Mouse (Mus musculus) frontal cortex, postnatal 10 days (tissue): ENCODE results near the gene Scel.
A peak's percentile ranks its signal among the peaks of the same experiment; 100 is the strongest.

Experiments
- DNase-seq, 2 experiments: peaks; one replicate each; pipeline ENCODE4 v3.0.0; 2022; ENCODE audit warnings: low spot score in 2 of 2, mixed read lengths in 1 of 2

Scel gene

DNA sequence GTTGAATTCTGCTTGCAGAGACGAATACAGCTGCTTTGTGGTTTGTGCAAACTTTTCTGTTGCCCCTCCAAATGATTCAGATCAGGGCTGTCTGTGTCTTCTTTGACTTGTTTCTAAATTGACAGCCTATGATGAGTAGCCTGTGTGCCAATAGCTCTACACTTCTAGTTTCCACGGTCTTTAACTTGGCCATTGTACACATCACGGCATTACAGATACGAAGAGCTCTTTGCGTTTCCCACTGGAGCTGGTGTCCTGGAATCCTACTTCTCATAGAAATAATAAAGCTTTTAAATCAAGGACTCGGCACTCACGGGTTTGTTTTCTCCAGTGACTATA, 300 bp downstream of the Scel start:
- no peak for DNase-seq

- no peak for DNase-seq
These were observed 2.3 kb downstream of the Scel start for GRCm38 (mm10) chr14:103515419-103515818.

- no peak for DNase-seq
These were observed 13.1 kb downstream of the Scel start for GRCm38 (mm10) chr14:103526286-103526685.

DNA sequence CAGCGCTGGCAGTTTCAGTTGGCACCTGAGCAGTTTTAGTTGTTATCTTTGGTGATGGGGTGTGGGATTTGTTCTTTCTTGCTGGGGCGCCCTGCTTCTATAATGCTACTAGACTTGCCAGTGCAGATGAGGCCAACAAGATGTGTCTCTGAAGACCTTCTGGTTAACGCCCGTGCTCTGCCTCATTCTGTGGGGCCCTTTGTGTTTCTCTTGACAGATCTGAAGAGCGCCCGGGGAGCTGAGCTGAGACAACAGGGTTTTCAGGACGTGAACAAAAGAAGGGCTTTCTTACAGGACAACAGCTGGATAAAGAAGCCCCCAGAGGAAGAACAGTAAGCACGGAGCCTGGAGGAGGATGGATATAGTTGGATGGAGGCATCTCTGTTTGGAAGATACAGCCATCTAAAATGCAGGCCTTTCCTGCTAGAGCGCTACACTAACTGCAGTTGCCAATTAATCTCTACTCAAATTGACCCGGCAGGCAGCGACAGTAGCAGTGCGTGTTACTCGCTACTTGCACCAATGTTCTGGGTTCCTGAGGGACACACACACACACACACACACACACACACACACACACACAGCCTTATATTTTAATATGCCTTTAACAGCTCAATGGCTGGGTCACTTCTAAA, 16.7 kb downstream of the Scel start:
- DNase-seq = no peak

- no peak for DNase-seq
These were observed 18.7 kb downstream of the Scel start for GRCm38 (mm10) chr14:103531722-103532341.

DNA sequence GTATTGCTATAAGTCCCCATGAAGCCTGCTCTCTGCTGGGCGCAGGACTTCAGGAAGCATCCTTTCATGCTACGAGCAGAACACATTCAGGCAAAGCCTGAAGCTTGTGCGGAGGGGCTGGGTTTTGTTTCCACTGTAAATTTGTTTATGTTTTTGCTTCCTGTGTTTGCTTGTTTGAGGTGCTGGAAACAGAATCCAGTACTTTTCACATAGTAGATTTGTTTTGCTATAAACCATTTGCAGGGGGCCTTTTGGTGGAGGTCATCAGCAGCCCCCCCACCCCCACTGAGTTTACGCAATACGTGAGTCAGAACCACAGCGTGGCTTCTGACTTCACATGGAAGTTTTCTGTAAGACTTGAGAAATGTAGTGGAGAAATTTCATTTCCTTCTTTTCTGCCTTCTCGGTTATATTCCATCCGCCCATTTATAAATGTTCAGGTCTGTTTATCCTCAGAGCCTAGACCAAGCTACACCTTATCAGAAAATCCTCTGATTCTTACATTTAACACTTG, 22.4 kb downstream of the Scel start:
- DNase-seq = no peak

GRCm38 (mm10) chr14:103536334-103536733, 23.2 kb downstream of the Scel start:
- no peak for DNase-seq

- DNase-seq = peak in 1 of 2 experiments; percentile 39
These were observed 24.4 kb downstream of the Scel start for GRCm38 (mm10) chr14:103537355-103538056.

DNA sequence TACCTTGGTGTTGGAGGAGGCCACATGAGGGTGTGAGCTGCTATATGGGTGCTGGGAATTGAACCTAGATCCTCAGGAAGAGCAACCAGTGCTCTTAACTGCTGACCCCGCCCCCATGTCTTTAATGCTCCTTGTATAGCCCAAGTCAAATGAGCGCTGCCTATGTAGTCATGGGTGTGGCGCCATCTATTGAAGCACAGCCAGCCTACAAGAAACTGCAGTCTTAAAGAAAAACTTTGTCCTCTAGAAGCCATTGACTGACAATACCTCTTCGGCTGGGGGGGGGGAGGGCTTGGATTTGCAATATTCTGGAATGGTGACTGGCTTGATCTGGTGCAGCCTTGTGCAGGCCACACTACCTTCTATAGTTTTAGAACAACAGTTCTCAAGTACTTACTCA, 26.7 kb downstream of the Scel start:
- no peak for DNase-seq

- no peak for DNase-seq
These were observed 28.5 kb downstream of the Scel start for GRCm38 (mm10) chr14:103541679-103542078.

GRCm38 (mm10) chr14:103543304-103544079, 30.4 kb downstream of the Scel start:
- DNase-seq = no peak

DNA sequence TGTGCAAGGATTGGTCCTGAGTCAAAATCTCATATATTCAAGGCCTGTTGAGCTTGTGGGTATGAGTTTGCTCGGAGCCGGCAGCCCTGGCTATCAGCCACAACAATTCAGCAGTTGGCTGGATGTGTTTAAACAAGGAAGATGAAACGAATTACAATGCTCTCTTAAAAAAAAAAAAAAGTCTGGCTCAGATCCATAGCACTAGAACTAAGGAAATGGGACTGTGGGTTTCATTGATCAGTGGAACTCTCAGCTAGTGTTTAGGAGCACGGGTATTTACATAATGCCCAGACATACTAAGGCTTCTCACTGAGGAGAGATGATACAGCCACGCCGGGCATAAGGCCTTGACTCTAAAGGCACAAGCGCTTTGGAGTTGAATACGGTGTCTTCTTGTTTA, 32.6 kb downstream of the Scel start:
- DNase-seq = no peak

DNA sequence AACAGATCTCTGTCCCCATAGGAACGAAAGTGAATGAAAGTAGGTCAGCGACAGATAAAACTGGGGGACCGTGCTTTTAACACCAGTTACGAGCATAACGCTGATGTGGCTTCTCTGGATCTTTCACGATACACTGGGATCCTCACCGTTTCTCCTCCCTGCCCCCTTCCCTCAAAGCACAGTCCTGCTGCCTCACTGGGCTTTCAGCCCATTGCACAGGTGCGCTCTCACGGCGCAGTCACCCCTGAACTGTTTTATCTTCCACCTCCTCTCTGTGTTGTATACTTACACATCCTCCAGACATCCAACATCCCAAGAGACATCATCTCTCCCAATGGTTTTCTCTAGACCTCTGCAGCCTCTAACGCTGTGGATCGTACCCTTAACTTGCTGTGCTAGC, 33.1 kb downstream of the Scel start:
- no peak for DNase-seq

GRCm38 (mm10) chr14:103548220-103548619, 35.1 kb downstream of the Scel start:
- no peak for DNase-seq

DNA sequence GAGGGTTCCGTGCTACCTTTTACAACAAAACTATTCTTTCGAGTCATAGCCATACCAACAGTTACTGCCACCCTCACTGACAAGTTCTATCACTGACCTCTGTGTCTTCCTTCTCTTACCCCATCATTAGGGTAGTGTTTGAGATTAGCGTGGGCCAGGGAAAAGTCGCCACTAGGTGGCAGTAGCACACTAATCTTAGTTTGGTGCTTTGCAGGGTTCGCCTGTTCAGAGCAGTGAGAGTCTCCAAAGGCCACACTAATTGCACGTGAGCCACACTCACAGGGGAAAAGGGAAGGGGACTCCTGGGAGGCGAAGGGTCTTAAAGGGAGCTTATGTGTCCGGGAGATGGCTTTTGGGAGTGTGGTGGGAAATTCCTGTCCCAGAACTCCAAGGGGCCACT, 37.3 kb downstream of the Scel start:
- peak; percentile 51 to 78 for DNase-seq

DNA sequence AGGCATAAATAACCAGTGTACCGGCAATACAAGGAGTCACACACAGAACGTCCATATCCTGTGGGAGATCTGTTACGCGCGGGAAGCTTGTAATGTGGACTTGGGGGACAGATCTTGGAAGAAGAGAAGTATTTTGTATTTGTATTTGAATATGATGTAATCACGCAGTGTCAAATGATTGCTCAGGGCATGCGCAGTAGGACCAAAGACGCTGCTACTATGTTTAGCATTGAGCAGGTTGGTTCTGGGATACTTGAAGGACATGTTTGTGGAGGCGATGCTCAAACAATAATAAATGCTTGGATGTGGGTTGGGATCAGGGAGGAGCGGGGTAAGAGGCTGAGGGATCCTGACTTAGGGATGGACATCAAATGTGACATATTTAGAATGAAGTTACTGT, 37.8 kb downstream of the Scel start:
- no peak for DNase-seq

DNA sequence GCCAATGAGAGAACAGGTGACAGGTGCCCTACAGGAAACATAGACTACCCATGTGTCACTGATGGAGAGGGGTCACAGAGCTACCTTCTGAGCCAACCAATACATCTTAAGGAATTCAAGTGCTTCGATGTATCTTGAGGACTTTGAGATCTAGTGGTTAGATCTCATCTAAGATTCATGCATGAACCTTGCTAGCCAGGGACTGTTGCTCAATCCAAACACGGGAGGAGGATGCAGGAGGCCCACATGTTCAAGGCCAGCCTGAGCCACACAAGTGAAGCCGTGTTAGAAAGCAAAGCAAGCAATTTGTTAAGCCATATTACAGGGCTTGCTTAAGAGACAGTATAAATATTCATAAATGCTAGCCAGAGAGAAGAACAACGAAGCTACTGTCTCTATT, 38.8 kb downstream of the Scel start:
- DNase-seq = no peak

DNA sequence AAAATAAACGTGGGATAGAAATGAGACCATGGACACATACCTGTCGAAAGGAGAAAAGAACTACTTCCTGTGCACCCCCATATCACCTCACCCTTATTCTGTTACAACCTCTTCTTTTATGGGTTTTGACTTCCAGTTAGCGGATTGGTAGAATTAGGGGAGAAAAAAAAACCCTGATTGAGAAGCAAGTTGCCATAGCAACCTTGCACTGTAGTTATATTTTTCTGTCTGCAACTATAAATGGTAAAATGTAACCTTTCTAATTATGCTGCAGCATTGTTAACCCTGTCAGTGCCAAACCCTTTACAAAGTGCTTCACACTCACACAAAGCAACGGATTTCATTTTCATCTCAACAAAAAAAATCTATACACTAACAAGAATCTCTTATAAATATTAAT, 39.2 kb downstream of the Scel start:
- DNase-seq = no peak

GRCm38 (mm10) chr14:103556609-103557008, 43.5 kb downstream of the Scel start:
- no peak for DNase-seq

GRCm38 (mm10) chr14:103561383-103562096, 48.4 kb downstream of the Scel start:
- no peak for DNase-seq

DNA sequence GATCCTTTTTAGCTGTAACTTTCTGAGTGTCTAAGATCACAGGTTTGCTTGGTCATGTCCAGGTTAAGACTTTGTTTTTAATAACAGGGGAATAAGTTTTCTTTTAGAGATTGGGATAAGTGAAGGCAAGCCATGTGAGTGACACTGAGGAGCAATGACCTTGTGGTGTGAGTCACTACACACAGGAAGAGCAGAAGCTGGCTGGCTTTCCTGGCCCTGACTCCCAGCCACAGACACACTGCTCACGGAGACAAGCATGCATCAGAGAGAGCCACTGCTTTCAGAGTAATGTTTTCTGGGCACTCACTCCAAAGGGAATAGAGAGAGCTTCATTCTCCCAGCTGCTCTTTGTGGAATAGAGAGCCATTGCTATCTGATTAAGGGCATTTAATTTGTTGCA, 54.8 kb downstream of the Scel start:
- DNase-seq = no peak

DNA sequence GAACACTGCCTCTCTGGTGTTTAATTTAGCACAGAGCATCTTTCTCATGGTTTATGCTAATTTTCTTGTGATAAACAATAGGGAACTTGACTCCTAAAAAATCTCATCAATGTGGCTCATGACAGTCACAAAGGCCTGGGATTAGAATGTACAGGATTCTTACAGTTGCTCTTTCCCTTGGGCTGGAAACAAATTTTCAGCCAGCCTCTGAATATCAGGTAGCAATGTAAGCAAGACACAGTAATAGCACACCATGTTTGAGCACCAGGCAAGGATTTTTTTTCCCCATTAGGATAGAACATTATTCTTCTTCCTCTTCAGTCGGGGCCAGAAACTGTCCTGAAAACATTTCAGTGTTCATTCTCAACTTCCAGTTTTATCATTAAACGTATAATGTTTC, 55.3 kb downstream of the Scel start:
- no peak for DNase-seq
